Mouse (Mus musculus) intestine, postnatal 0 days (tissue): ENCODE measurements around the gene Cabin1. TPM values are rescaled to one million over a fixed set of nuclear protein-coding genes. Genes with fewer than 3 reads are reported as not detected.

Experiments used
- ATAC-seq: fragments of 200-750 bp; cut with Nextera tagmentation; 2 replicates; pipeline ENCODE4 v1.8.0; 2017; ENCODE audit warnings: mild to moderate bottlenecking, moderate TSS enrichment, moderate library complexity
- H3K27ac ChIP-seq: fragments of 300-500 bp; sonication (generic); 2 replicates; pipeline ENCODE4 v1.5.1; 2014; ENCODE audit warnings: mild to moderate bottlenecking, low read depth, low read length, moderate library complexity
- H3K27me3 ChIP-seq: fragments of 300-500 bp; sonication (generic); replicated peaks from 2 replicates; pipeline ENCODE4 v1.6.1; 2014; ENCODE audit warnings: low read length, mixed read lengths; ENCODE audit not compliant: control insufficient read depth, insufficient read depth
- H3K36me3 ChIP-seq: fragments of 300-500 bp; sonication (generic); 2 replicates; pipeline ENCODE4 v1.6.1; 2014; ENCODE audit warnings: mild to moderate bottlenecking, moderate library complexity; ENCODE audit not compliant: control insufficient read depth, insufficient read depth
- H3K4me1 ChIP-seq: fragments of 300-500 bp; sonication (generic); replicated peaks from 2 replicates; pipeline ENCODE4 v1.6.1; 2014; ENCODE audit warnings: antibody characterized with exemption, low read length, mixed read lengths; ENCODE audit not compliant: control insufficient read depth, insufficient read depth
- H3K4me2 ChIP-seq: fragments of 300-500 bp; sonication (generic); replicated peaks from 2 replicates; pipeline ENCODE4 v1.6.1; 2014; ENCODE audit warnings: low read depth, mild to moderate bottlenecking, moderate library complexity
- H3K4me3 ChIP-seq: fragments of 300-500 bp; sonication (generic); 2 replicates; pipeline ENCODE4 v1.5.1; 2014; ENCODE audit warnings: low read depth, low read length
- H3K9ac ChIP-seq: fragments of 300-500 bp; sonication (generic); 2 replicates; pipeline ENCODE4 v1.6.1; 2014; ENCODE audit warnings: mild to moderate bottlenecking, low read depth, low read length
- H3K9me3 ChIP-seq: fragments of 300-500 bp; sonication (generic); 2 replicates; pipeline ENCODE4 v1.6.1; 2016; ENCODE audit warnings: mixed run types; ENCODE audit not compliant: control insufficient read depth
- CTCF ChIP-seq: sonication (generic); IDR thresholded peaks from 2 replicates; pipeline ENCODE4 v1.5.1; 2016; ENCODE audit warnings: low read depth, mild to moderate bottlenecking, control low read depth, antibody characterized with exemption, moderate library complexity
- WGBS: fragments of 180-500 bp; shearing (Covaris S2); extraction: QIAGEN DNeasy Blood & Tissue Kit; methylation state at CpG from one replicate; pipeline ENCODE4 v1.1.7; 2014; 5-methylcytosine and 5-hydroxymethylcytosine counted together
- polyA plus RNA-seq: library from polyadenylated mRNA; unstranded; fragments of >200 nt; fragmentation: Nextera tagmentation; extraction: Ambion mirVana; gene quantifications from 2 replicates; pipeline ENCODE4 v1.2.1, GENCODE M21; 2015

Gene Cabin1
- polyA plus RNA-seq, 1 experiment from 2014 or later = 14.1 TPM

GRCm38 (mm10) chr10:75677571-75677970 lies 86.6 kb downstream of the Cabin1 start:
- Histone ChIP-seq H3K27me3 (no peaks in the 10 kb centered on the region), H3K4me2 (no peak overlapping the region), H3K9me3 (no peaks in the 10 kb centered on the region), H3K4me1 (peaks cover 18% of the 10 kb centered on the region), H3K27ac (peak overlapping the region; percentile 54), H3K36me3 (peaks cover 14% of the 10 kb centered on the region; the same call in 1 of the 2 replicates), H3K4me3 (no peak overlapping the region), H3K9ac (no peak overlapping the region)
- ATAC-seq = no peak
- no peak for TF ChIP-seq CTCF
- 58% methylated on average over 2 of the region's 2 CpGs for WGBS

GRCm38 (mm10) chr10:75676819-75677565 lies 87.1 kb downstream of the Cabin1 start:
- peaks cover 9% of the 10 kb centered on the region; the same call in 1 of the 2 replicates for H3K36me3 ChIP-seq
- no peaks in the 10 kb centered on the region for H3K27me3 ChIP-seq
- peak overlapping the region; percentile 54 for H3K27ac ChIP-seq
- no peak overlapping the region for H3K4me3 ChIP-seq
- no peak overlapping the region for H3K4me2 ChIP-seq
- WGBS = 52% methylated on average over 7 of the region's 7 CpGs
- TF ChIP-seq CTCF = no peak
- no peak for ATAC-seq
- no peaks in the 10 kb centered on the region for H3K9me3 ChIP-seq
- peaks cover 18% of the 10 kb centered on the region for H3K4me1 ChIP-seq
- H3K9ac ChIP-seq = no peak overlapping the region

DNA sequence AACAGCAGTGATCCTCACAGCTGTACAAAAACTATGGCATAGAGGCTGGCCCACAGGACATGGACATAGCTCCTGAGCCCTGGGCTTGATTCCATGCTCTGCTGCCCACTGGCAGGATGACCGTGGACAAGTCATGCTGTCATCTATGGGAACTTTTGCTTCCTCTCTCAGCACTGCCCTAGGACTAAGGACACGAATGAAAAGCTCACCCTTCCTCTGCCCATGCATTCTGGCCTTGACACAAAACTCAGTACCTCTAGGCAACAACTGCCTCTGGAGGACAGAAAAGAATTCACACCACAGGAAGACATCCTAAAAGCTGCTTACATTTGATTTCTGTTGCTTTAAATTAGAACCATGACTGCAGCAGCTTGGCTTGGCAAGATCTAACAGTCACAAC lies 87.9 kb downstream of the Cabin1 start:
- H3K4me2 ChIP-seq = no peak overlapping the region
- 0 out of 2 replicates have a peak, but pooled peaks have one; percentile 6 for TF ChIP-seq CTCF

GRCm38 (mm10) chr10:75675594-75675993 lies 88.5 kb downstream of the Cabin1 start:
- H3K9ac ChIP-seq = no peak overlapping the region
- no peak overlapping the region for H3K4me2 ChIP-seq
- no peak overlapping the region for H3K4me3 ChIP-seq
- H3K27me3 ChIP-seq = no peaks in the 10 kb centered on the region
- peaks cover 7% of the 10 kb centered on the region; the same call in 1 of the 2 replicates for H3K36me3 ChIP-seq
- H3K4me1 ChIP-seq = peaks cover 18% of the 10 kb centered on the region
- 83% methylated on average over 8 of the region's 8 CpGs for WGBS
- no peak for TF ChIP-seq CTCF
- no peaks in the 10 kb centered on the region for H3K9me3 ChIP-seq
- H3K27ac ChIP-seq = peak overlapping the region; percentile 54
- ATAC-seq = no peak

More for the DNA sequence above, 87.9 kb downstream of the Cabin1 start:
- no peak for ATAC-seq
- H3K4me1 ChIP-seq = peaks cover 18% of the 10 kb centered on the region
- no peaks in the 10 kb centered on the region for H3K9me3 ChIP-seq
- H3K27ac ChIP-seq = peak overlapping the region; percentile 54
- H3K9ac ChIP-seq = no peak overlapping the region
- H3K36me3 ChIP-seq = peaks cover 7% of the 10 kb centered on the region; the same call in 1 of the 2 replicates
- H3K27me3 ChIP-seq = no peaks in the 10 kb centered on the region
- H3K4me3 ChIP-seq = no peak overlapping the region
- 73% methylated on average over 2 of the region's 2 CpGs for WGBS

DNA sequence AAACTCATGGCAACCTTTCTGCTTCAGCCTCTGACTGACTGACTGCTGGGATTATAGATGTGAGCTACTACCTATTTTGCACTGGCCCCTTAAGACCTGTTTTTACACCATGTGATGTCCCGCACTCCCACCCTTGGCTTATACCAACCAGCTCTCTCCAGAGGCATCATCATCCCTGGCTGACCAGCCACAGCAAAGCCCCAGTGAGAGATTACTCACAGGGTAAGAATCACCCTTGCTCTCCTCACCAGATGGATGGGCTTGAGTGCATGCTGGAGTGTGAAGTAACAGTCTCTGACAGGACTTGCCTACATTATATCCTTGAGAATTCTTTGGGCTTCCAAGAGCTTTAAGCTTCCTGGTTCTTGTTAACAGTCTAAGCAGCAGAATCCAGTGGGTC lies 94.2 kb downstream of the Cabin1 start:
- H3K4me2 ChIP-seq = no peak overlapping the region
- WGBS = 94% methylated on average over 1 of the region's 1 CpGs
- no peak for ATAC-seq
- no peak overlapping the region for H3K9ac ChIP-seq
- peaks cover 9% of the 10 kb centered on the region; the same call in 1 of the 2 replicates for H3K36me3 ChIP-seq
- TF ChIP-seq CTCF = no peak
- no peaks in the 10 kb centered on the region for H3K9me3 ChIP-seq
- no peaks in the 10 kb centered on the region for H3K27me3 ChIP-seq
- H3K4me1 ChIP-seq = no peaks in the 10 kb centered on the region
- H3K4me3 ChIP-seq = no peak overlapping the region
- H3K27ac ChIP-seq = no peak overlapping the region

- H3K4me2 ChIP-seq = peak overlapping the region; percentile 95
- peak overlapping the region; percentile 71 for H3K27ac ChIP-seq
- H3K27me3 ChIP-seq = no peaks in the 10 kb centered on the region
- no peaks in the 10 kb centered on the region for H3K9me3 ChIP-seq
- 2% methylated on average over 23 of the region's 23 CpGs for WGBS
- peak overlapping the region; percentile 67 for H3K4me3 ChIP-seq
- no peaks in the 10 kb centered on the region for H3K4me1 ChIP-seq
- H3K9ac ChIP-seq = peak overlapping the region; percentile 78
- TF ChIP-seq CTCF = peak; percentile 27
- H3K36me3 ChIP-seq = peaks cover 28% of the 10 kb centered on the region
- ATAC-seq = peak; percentile 62
Observed at GRCm38 (mm10) chr10:75667911-75668270, 96.2 kb downstream of the Cabin1 start.
